Mouse (Mus musculus): ENCODE data around the gene Mkks. TPM values are rescaled to one million over a fixed set of nuclear protein-coding genes. Genes with fewer than 3 reads are reported as not detected.
"Not testable (repeated sequence)": the region's sequence is repeated elsewhere in the genome, so short reads cannot be mapped to it uniquely, and the experiment has no call there.

Gene Mkks
- total RNA-seq, 2 experiments from 2014 or later = 33.5 to 38.2 TPM

DNA sequence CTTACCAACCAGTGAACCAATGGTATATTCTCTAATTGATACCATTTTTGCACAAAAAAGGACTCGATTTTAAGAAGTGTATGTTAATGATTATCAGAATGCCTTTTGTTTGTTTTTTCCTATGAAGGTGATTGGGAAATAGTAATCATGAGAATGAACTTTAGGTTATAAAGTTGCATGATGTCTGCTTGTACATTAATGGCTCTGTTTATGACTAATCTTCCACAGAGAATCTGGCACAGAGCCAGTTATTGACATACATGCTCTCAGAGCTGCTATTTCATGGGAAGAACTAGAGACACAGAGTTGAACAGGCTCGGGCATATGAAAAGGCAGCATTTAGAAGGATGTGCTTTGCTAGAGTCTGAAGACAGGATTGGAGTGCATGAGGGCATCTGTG, 4.9 kb upstream of the Mkks start:
- TF ChIP-seq CTCF (IDR thresholded peaks at IDR 0.05) = no peak
- intact Hi-C loops (cut with DNase I) = no loop called here
- DNase-seq = no peak
- H3K4me3 ChIP-seq = no peak overlapping the region
- no peak overlapping the region for H3K27ac ChIP-seq

GRCm38 (mm10) chr2:136894494-136894893, 3.3 kb upstream of the Mkks start:
- no peak overlapping the region for H3K4me3 ChIP-seq
- intact Hi-C loops (cut with DNase I) = no loop called here
- DNase-seq = no peak

DNA sequence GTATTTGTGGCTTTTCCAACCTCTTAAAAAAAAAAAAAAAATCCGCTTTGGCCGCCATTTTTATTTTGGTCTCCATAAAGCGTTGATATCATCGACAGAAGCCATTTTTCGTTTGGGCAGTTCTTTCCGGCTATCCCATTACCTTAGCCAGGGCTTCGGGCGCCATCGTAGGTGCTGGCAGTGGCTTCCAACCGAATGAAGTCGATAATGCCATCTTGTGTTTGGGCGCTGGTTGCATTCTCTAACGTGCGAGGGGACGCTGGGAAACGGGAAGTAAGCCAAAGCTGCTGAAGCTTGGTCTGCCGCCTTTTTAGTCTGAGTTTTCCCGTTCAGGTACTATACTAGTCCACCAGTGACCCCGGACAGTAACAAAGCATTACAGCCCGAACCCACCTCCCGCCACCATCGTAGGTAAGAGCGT, 772 bp upstream of the Mkks start:
- peak overlapping the region; percentile 76 for H3K4me3 ChIP-seq
- peak overlapping the region; percentile 90 for H3K27ac ChIP-seq
- intact Hi-C loops (cut with DNase I) = loop anchor here (2.0 kb wide), 1 partner anchor 223 kb away; no protein-coding TSS in a partner anchor
- TF ChIP-seq CTCF (IDR thresholded peaks at IDR 0.05) = no peak
- peak; percentile 95 for DNase-seq

More at GRCm38 (mm10) chr2:136894494-136894893, 3.3 kb upstream of the Mkks start:
- no peak for TF ChIP-seq CTCF (IDR thresholded peaks at IDR 0.05)
- H3K27ac ChIP-seq = no peak overlapping the region

GRCm38 (mm10) chr2:136890716-136891067, 497 bp downstream of the Mkks start:
- intact Hi-C loops (cut with DNase I) = loop anchor here (2.0 kb wide), 1 partner anchor 224 kb away; no protein-coding TSS in a partner anchor
- Histone ChIP-seq H3K4me3 (peak overlapping the region; percentile 76), H3K27ac (peak overlapping the region; percentile 90)
- DNase-seq = not testable (repeated sequence)

DNA sequence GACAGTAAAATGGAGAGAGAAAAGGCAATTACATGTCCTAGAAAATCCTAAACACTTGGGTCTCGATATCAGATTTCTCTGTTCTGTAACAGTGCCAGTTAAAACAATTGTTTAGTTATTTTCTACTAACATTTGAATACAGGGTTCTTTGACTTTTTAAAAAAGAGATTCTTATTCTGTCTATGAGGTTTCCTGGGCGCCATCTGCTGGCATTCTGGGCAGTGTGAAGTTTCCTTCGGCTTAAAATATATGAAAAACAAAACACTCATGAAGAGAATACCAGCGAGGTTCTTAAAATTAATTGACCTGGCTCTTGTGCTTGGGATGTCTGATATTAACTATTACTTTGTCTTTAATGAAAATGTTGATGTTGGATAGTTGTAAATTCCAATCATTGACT, 4.3 kb downstream of the Mkks start:
- Histone ChIP-seq H3K27ac (no peak overlapping the region), H3K4me3 (no peak overlapping the region)
- DNase-seq = peak; percentile 34
- TF ChIP-seq CTCF (IDR thresholded peaks at IDR 0.05) = peak; percentile 56
- intact Hi-C loops (cut with DNase I) = loop anchor here (5.0 kb wide), 1 partner anchor 400 kb away; no protein-coding TSS in a partner anchor

GRCm38 (mm10) chr2:136885579-136885978, 5.6 kb downstream of the Mkks start, which contains the start of gene AL731706.2:
TSS of gene AL731706.2 (minus strand) at chr2:136885679.
- H3K4me3 ChIP-seq = no peak within 1 kb of the TSS
- no peak for TF ChIP-seq CTCF (IDR thresholded peaks at IDR 0.05)
- DNase-seq = no peak
- intact Hi-C loops (cut with DNase I) = loop anchor here (5.0 kb wide), 1 partner anchor 398 kb away; no protein-coding TSS in a partner anchor
- no peak within 1 kb of the TSS for H3K27ac ChIP-seq

- H3K4me3 ChIP-seq = no peak overlapping the region
- intact Hi-C loops (cut with DNase I) = no loop called here
- no peak overlapping the region for H3K27ac ChIP-seq
- no peak for DNase-seq
- no peak for TF ChIP-seq CTCF (IDR thresholded peaks at IDR 0.05)
Measured at GRCm38 (mm10) chr2:136854543-136855388, 36.4 kb downstream of the Mkks start.

DNA sequence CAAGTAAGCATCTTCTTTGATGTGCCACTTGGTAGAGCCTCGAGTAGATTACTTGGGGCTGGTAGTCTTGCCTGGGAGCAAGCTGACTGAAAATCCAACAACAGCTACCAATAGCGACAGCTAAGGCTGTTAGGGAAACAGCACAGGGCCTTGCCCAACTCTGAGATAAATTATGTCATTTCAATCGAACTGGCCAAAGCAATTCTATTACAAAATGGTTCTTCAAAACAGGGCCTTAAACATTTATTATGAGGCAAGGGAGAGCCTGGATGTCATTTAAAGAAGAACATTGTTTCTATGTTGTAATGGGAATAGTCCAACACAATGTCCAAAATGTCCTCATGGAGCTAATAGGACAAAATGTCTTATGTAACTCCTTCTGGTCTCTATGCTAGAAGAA, 40.8 kb downstream of the Mkks start:
- intact Hi-C loops (cut with DNase I) = no loop called here

GRCm38 (mm10) chr2:136837994-136838393, 53.2 kb downstream of the Mkks start:
- no peak for TF ChIP-seq CTCF (IDR thresholded peaks at IDR 0.05)

More for the DNA sequence above, 40.8 kb downstream of the Mkks start:
- no peak for DNase-seq
- no peak overlapping the region for H3K27ac ChIP-seq
- TF ChIP-seq CTCF (IDR thresholded peaks at IDR 0.05) = no peak
- no peak overlapping the region for H3K4me3 ChIP-seq

GRCm38 (mm10) chr2:136835882-136836281, 55.3 kb downstream of the Mkks start:
- H3K4me3 ChIP-seq = no peak overlapping the region
- DNase-seq = no peak
- TF ChIP-seq CTCF (IDR thresholded peaks at IDR 0.05) = peak; percentile 36
- intact Hi-C loops (cut with DNase I) = no loop called here
- no peak overlapping the region for H3K27ac ChIP-seq

More at GRCm38 (mm10) chr2:136837994-136838393, 53.2 kb downstream of the Mkks start:
- H3K27ac ChIP-seq = no peak overlapping the region
- no peak for DNase-seq
- intact Hi-C loops (cut with DNase I) = no loop called here
- H3K4me3 ChIP-seq = no peak overlapping the region

DNA sequence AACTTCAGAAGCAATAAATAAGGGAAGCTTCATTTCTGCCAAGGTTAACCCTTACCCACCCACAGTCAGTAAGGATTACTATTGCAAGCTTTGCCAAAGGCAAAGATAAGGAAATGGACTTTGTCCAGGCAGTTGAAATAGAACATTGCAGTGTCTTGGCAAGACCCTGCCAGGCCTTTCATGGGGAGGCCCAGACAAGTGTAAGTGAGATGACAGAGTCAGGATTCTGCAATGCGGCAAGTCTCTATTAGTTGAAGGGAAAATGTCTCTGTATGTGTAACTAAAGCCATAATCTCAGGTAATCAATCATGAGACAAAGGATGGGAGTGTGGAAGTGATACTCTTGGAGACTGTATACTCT, 56.5 kb downstream of the Mkks start:
- DNase-seq = no peak
- intact Hi-C loops (cut with DNase I) = no loop called here
- Histone ChIP-seq H3K27ac (no peak overlapping the region), H3K4me3 (no peak overlapping the region)
- no peak for TF ChIP-seq CTCF (IDR thresholded peaks at IDR 0.05)

- intact Hi-C loops (cut with DNase I) = no loop called here
- TF ChIP-seq CTCF (IDR thresholded peaks at IDR 0.05) = no peak
- no peak for DNase-seq
- Histone ChIP-seq H3K4me3 (no peak overlapping the region), H3K27ac (peak overlapping the region; percentile 28)
Measured at GRCm38 (mm10) chr2:136833976-136834714, 57.0 kb downstream of the Mkks start.

DNA sequence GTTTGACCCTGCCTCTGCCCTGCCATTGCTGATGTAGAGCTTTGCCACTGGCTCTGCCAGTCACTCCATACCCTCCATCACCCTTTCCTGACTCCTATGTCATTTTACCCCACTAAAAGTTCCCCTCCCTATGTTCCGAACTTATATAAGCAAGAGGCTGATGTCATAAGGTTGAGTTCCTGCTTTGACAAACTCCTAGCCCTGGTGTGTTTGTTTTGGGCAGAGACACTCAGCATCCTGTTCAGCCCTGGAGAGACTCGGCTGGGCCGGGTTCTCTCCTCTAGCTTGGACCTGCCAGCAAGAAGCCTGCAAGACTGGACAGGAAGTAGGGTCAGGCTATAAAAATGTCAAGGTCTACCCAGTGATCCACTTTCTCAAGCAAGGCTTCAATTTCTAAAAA, 58.3 kb downstream of the Mkks start:
- intact Hi-C loops (cut with DNase I) = no loop called here
- Histone ChIP-seq H3K4me3 (no peak overlapping the region), H3K27ac (peak overlapping the region; percentile 64)
- no peak for TF ChIP-seq CTCF (IDR thresholded peaks at IDR 0.05)
- peak; percentile 44 for DNase-seq
